Mouse (Mus musculus): ENCODE data around the gene Spred2. TPM values are rescaled to one million over a fixed set of nuclear protein-coding genes. Genes with fewer than 3 reads are reported as not detected.

Spred2 gene
- total RNA-seq (2014; rRNA removed) (15.6 and 16.9 TPM in 2 replicates), polyA plus RNA-seq (2015; fragmentation: Nextera tagmentation; extraction: Ambion mirVana) (8.4 and 8.7 TPM in 2 replicates)

DNA sequence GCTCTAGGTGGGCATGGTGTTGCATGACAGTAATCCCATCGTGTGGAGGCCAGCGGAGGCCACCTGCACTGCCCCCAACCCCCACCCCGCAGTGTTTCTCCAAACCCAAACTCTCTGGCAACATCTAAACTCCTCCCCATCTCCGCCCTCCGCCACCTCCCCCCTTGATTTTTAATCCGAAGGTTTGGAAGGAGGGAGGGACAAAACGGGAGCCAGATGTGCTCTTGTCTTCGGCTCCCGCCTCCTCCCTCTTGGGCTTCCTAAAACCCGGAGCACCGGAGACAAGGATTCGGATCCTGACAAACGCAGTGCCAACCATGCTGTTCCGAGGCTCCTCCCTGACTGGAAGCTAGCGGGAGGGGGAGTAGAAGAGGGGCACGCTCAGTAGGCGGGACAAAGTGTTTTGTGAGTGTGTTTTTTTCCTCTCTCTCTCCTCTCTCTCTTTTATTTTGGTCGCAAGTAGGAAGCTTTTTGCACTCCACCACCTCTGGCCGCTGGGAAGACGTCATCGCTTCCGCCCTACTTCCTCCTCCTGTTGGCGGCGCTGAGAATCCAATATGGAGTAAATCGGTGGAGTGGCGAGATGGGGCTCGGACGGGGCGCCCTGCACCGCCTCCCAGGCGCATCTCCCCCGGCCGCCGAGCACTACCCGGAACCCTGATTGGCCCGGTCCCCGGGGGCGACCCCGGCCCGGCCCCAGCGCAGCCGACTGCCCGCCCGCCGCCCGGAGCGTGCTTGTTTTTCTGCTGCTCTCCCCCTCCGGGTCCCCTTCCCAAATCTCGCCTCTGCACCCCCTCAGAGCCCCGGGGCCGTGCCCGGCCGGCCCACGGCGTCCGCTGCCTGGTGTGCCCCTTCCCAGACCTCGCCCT, at the start of gene Spred2:
Gene Spred2, plus strand, starts transcription at position 488 of the 869 bp plus-strand sequence.
- ATAC-seq (peak; percentile 73), DNase-seq (ENCODE audit: low spot score) (peak; percentile 94)
- H3K4me2 ChIP-seq (ENCODE audit: low read depth, low read length) = peak within 1 kb of the TSS; percentile 63
- peak within 1 kb of the TSS; percentile 95 for H3K4me3 ChIP-seq (ENCODE audit: low read length)
- no peaks in the 10 kb centered on the region for H3K36me3 ChIP-seq (ENCODE audit: insufficient read depth, low read length)
- no peaks in the 10 kb centered on the region for H3K9me3 ChIP-seq (ENCODE audit: low read length)
- H3K9ac ChIP-seq (replicated peaks; ENCODE audit: low read length) = peak within 1 kb of the TSS; percentile 97
- WGBS = under 1% methylated on average over 47 of the region's 57 CpGs
- TF ChIP-seq CTCF (IDR thresholded peaks at IDR 0.05; ENCODE audit: low read depth) = peak; percentile 60
- H3K4me1 ChIP-seq (ENCODE audit: insufficient read depth, low read length) = peaks cover 5% of the 10 kb centered on the region; the same call in 1 of the 2 replicates
- no peaks in the 10 kb centered on the region for H3K27me3 ChIP-seq (ENCODE audit: insufficient read depth, low read length)
- peak within 1 kb of the TSS; percentile 97 for H3K27ac ChIP-seq

DNA sequence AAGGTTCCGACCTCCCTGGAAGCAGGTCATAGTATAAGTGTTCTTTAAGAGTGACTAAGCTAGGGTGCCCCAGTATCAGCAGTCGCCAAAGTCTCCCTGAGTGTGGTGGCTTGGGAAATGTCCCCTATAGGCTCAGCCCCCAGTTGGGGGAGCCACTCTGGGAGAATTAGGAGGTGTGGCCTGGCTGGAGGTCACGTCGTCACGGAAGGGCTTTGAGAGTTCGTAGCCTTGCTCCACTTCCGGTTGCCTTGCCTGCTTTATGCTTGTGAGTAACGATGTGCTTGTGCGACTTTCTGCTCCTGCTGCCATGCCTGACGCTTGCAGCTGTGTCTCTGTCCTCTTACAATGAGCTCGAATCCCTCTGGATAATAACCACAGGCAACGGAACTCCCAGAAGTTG, 48.6 kb upstream of the Spred2 start:
- ATAC-seq = no peak

DNA sequence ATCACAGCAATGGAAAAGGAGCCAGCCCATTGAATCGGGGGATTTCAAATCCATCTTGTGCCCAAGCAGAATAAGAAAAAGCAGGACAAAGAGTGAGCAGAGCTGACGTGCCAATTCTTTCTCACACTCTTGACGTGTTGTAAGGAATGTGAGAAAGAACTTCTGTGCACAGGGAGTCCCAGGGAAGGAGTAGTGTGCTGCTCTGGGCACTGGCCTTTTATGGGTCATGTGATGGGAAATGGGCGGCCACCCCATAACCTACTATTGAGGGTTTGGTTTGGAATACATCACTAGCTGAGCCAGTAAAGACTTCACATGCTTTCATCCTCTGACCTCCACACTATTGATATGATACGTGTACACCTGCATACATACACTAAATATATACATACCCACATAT, 48.2 kb upstream of the Spred2 start:
- no peaks in the 10 kb centered on the region for H3K4me1 ChIP-seq (ENCODE audit: insufficient read depth, low read length)
- no peaks in the 10 kb centered on the region for H3K9me3 ChIP-seq (ENCODE audit: low read length)
- no peak for TF ChIP-seq CTCF (IDR thresholded peaks at IDR 0.05; ENCODE audit: low read depth)
- H3K4me3 ChIP-seq (ENCODE audit: low read length) = no peak overlapping the region
- no peak for DNase-seq (ENCODE audit: low spot score)
- no peak overlapping the region for H3K27ac ChIP-seq
- 52% methylated on average over 5 of the region's 5 CpGs for WGBS
- ATAC-seq = no peak
- H3K27me3 ChIP-seq (ENCODE audit: insufficient read depth, low read length) = no peaks in the 10 kb centered on the region
- H3K9ac ChIP-seq (replicated peaks; ENCODE audit: low read length) = no peak overlapping the region
- no peak overlapping the region for H3K4me2 ChIP-seq (ENCODE audit: low read depth, low read length)
- H3K36me3 ChIP-seq (ENCODE audit: insufficient read depth, low read length) = no peaks in the 10 kb centered on the region

More for the DNA sequence above, 48.6 kb upstream of the Spred2 start:
- H3K27ac ChIP-seq = no peak overlapping the region
- no peaks in the 10 kb centered on the region for H3K4me1 ChIP-seq (ENCODE audit: insufficient read depth, low read length)
- no peaks in the 10 kb centered on the region for H3K36me3 ChIP-seq (ENCODE audit: insufficient read depth, low read length)
- H3K4me3 ChIP-seq (ENCODE audit: low read length) = no peak overlapping the region
- no peak for TF ChIP-seq CTCF (IDR thresholded peaks at IDR 0.05; ENCODE audit: low read depth)
- no peaks in the 10 kb centered on the region for H3K9me3 ChIP-seq (ENCODE audit: low read length)
- 36% methylated on average over 12 of the region's 12 CpGs for WGBS
- no peak for DNase-seq (ENCODE audit: low spot score)
- no peaks in the 10 kb centered on the region for H3K27me3 ChIP-seq (ENCODE audit: insufficient read depth, low read length)
- no peak overlapping the region for H3K4me2 ChIP-seq (ENCODE audit: low read depth, low read length)
- no peak overlapping the region for H3K9ac ChIP-seq (replicated peaks; ENCODE audit: low read length)

DNA sequence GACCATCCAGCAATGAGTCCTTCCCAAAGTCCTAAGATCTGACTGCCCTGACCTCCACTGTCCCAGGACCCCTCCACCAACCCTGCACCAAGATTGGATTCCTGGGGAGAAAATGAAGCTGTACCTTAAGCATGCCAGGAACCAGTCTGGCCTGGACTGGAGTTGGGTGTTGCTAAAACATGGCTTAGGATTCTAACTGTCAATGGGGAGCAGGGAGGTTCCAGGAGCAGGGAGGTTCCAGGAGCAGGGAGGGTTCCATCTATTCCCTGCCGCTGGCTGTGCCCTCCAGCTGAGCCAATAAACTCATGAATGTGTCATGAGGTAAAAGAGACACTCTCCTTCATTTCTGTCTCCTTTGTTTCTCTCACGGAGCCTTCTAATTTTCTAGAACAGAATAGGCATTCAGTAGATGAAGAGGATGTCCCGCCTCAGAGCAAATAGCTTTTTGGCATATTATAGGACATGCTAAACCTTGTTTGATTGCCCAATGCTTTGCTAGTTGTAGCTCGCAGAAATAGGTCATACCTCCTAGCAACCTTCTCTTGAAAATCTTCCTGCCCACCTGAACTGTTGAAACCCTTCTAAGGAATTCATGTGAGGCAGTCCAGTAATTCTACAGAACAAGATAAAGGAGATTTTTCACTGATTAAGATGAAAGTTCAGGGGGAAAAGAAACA, 46.8 kb upstream of the Spred2 start:
- TF ChIP-seq CTCF (IDR thresholded peaks at IDR 0.05; ENCODE audit: low read depth) = no peak
- Histone ChIP-seq H3K27me3 (ENCODE audit: insufficient read depth, low read length) (no peaks in the 10 kb centered on the region), H3K27ac (no peak overlapping the region), H3K4me3 (ENCODE audit: low read length) (no peak overlapping the region), H3K9ac (replicated peaks; ENCODE audit: low read length) (no peak overlapping the region), H3K9me3 (ENCODE audit: low read length) (no peaks in the 10 kb centered on the region), H3K4me2 (ENCODE audit: low read depth, low read length) (no peak overlapping the region), H3K36me3 (ENCODE audit: insufficient read depth, low read length) (no peaks in the 10 kb centered on the region), H3K4me1 (ENCODE audit: insufficient read depth, low read length) (no peaks in the 10 kb centered on the region)
- DNase-seq (ENCODE audit: low spot score) = peak; percentile 15
- WGBS = 46% methylated on average over 4 of the region's 4 CpGs
- peak; percentile 55; the same call in 1 of the 2 replicates for ATAC-seq

DNA sequence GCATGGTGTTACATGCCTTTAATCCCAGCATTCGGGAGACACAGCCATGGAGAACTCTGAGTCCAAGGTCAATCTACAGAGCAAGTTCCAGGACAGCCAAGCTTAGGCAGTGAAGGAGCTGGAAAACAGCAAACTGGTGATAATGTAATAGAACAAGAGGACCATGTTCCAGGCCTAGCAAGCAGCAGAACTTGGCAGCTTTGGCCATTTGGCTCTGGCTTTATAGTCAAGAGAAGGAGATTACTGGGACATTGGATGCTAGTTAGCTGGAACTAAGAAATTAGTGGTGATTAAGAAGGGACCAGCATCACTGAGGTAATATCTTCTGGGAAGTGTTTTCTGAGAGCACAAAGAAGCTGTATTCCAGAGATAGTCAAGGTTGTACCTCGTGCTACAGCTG, 42.8 kb upstream of the Spred2 start:
- no peaks in the 10 kb centered on the region for H3K27me3 ChIP-seq (ENCODE audit: insufficient read depth, low read length)
- H3K4me1 ChIP-seq (ENCODE audit: insufficient read depth, low read length) = no peaks in the 10 kb centered on the region
- no peaks in the 10 kb centered on the region for H3K9me3 ChIP-seq (ENCODE audit: low read length)
- H3K36me3 ChIP-seq (ENCODE audit: insufficient read depth, low read length) = no peaks in the 10 kb centered on the region
- no peak overlapping the region for H3K4me3 ChIP-seq (ENCODE audit: low read length)
- no peak overlapping the region for H3K27ac ChIP-seq
- TF ChIP-seq CTCF (IDR thresholded peaks at IDR 0.05; ENCODE audit: low read depth) = no peak
- H3K9ac ChIP-seq (replicated peaks; ENCODE audit: low read length) = no peak overlapping the region
- ATAC-seq (no peak), DNase-seq (ENCODE audit: low spot score) (no peak)
- WGBS = 90% methylated on average over 2 of the region's 2 CpGs
- H3K4me2 ChIP-seq (ENCODE audit: low read depth, low read length) = no peak overlapping the region

DNA sequence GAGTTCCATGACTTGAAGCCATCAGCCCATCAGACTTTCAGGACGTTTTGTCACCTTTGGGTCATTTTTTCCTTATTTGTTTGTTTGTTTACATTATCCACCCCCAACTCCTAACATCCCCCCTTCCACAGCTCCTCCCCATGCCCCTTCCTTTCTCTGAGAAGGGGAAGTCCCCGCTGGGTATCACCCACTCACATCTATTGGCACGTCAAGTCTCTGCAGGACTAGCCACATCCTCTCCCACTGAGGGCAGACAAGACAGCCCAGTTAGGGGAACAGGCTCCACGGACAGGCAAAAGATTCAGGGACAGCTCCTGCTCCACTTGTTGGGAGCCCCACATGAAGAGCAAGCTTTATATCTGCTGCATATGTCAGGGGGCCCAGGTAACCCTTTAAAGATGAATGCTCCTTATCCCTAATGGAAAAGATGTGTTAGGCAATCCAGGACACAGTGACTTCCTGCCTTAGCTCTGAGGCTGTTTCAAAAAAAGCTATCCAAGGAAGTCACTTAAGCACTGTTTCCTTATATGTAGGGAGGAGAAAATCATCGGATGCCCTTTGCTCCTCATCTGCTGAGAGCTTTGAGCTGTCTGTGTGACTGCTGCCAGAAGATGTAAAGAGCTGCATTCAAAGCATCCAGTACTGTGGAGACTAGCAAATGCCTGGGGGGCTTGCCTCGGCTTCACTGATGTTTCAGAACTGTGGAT, 33.3 kb upstream of the Spred2 start:
- no peak for TF ChIP-seq CTCF (IDR thresholded peaks at IDR 0.05; ENCODE audit: low read depth)
- Histone ChIP-seq H3K9me3 (ENCODE audit: low read length) (0 out of 2 replicates have a peak, but pooled peaks cover 3% of the 10 kb centered on the region), H3K9ac (replicated peaks; ENCODE audit: low read length) (no peak overlapping the region), H3K27ac (no peak overlapping the region), H3K4me3 (ENCODE audit: low read length) (no peak overlapping the region), H3K4me2 (ENCODE audit: low read depth, low read length) (no peak overlapping the region), H3K27me3 (ENCODE audit: insufficient read depth, low read length) (no peaks in the 10 kb centered on the region), H3K4me1 (ENCODE audit: insufficient read depth, low read length) (no peaks in the 10 kb centered on the region), H3K36me3 (ENCODE audit: insufficient read depth, low read length) (no peaks in the 10 kb centered on the region)
- WGBS = 53% methylated on average over 6 of the region's 6 CpGs
- DNase-seq (ENCODE audit: low spot score) = no peak
- ATAC-seq = no peak
